Mouse (Mus musculus) adrenal gland (tissue): Measurements from ENCODE around the gene Dmrta2.

Source experiments
- intact Hi-C: fragments of 180-260 bp; cut with DNase I; formaldehyde crosslinking; loops from one replicate; pipeline ENCODE4 v1.15.1; 2025
- long read RNA-seq, 2 experiments: library from polyadenylated mRNA; unstranded; transcript quantifications; one replicate each; pipeline ENCODE4 v2.0.0; 2020; ENCODE audit warnings: borderline replicate concordance in 1 of 2; ENCODE audit not compliant: insufficient replicate concordance in 1 of 2

The Dmrta2 gene
- long read RNA-seq, experiment 1, result 0 reads
- long read RNA-seq, experiment 2, result 0 reads

DNA sequence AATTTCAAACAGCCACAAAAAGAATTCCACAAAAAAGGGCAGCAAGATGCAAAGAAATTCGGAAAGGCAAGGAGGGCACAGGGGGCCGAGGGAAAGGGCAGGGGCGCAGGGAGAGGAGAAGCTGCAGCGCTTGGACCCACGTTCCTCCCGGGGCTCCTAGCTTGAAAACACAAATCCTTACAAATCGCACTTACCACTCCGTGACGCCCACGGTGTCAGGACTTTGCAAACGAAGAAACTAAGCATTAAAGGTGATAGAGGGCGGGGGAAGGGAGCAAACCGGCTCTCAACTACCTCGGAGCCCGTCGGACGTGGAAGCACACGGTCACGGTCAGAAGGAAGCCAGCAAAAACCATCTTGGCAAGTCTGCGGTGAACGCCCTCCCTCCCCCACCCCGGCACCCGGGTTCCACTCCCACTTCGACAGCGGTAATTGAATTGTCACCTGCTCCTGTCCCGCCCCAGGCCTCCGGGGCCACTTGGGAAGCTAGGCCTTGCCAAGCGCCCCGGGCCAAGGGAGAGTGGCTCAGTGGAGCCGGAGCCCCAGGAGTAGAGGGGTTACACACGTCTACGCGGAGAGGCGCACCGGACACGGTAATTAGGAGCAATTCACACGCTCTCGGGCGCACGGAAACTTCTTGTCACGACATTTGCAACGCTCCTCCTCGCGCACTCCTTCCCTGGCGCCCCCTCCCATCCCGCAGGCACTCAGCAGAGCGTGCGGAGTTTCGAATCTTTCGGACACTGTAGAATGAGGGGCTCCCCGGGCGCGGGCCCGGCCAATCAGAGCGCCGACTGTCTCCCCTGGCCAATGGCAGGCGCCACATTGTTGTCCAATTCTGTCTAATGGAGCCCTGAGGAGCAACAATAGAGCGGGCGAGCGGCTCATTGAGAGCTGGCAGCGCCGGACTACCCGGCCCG is at the start of gene Dmrta2:
Gene Dmrta2 (plus strand): TSS at position 906 of the 920 bp plus-strand sequence.
- intact Hi-C loops, result no loop called here

DNA sequence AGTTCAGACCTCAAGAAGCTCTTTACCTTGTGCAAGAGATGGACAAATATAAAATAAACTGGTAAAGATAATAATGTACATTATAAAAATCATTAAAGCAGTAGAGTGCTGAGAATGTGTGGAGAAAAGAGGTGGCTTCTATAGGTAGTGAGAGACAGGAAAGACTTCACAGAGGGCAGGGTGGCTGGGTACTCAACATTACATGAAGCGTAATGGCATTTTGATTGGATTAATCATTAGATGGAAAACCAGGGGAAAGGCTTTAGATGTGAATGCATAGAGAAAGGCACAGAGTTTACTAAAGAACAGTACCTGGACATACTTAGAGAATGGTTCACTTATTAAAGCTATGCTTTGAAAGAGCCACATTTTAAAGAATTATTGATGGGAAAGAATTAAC is 48.8 kb upstream of the Dmrta2 start:
- intact Hi-C loops, result no loop called here

DNA sequence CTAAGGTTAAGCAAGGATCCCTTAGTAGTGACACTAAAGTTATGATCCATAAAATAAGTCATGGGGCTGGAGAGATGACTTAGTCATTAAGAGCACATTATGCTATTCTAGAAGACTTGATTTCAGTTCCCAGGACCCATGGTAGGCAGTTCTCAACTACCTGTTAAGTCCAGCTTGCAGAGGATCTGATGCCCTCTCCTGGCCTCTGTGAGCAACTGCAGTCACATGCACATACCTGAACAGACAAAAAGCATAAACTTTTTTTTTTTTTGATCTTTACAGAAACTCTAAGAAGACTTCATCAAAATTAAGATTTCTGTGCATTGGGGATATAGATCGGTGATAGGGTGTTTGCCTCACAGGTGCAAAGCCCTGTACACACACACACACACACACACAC is 47.4 kb upstream of the Dmrta2 start:
- intact Hi-C loops, result no loop called here

DNA sequence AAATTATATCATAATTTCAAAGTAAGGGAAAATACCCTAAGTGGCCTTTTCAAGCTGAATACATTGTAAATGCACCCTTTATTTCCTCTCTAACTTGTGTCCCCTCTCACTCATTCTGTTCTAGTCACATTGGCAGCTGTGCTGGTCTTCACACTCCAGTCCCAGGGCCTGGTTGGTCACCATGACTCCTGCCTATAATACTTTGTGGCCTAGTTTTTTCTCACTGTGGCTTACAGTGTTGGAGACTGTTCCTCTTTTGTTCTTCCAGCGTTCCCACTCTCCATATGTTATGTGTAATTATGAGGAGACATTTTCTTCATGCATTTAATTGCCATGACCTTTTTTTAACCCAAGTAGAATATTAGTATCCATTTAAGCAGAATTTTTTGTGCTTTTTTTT is 46.9 kb upstream of the Dmrta2 start:
- intact Hi-C loops, result no loop called here

DNA sequence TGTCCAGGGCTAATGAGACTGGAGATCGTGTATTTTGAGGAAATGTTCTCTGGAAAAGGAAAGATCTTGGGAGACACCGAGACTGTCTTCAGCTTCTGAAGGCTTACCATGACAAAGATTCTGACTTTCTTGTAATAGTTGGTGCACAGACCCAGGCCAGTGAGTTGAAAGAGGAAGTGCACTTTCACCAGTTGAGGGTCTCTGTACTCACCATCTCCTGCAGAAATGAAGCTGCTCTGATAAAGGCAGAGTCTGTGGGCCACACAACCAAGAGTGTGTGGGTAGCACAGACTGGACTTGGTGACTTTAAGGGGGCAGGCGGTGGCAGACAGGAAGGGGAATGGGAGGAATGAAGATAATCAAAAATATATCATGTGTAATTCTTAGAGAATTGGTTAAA is 41.3 kb upstream of the Dmrta2 start:
- intact Hi-C loops, result no loop called here

DNA sequence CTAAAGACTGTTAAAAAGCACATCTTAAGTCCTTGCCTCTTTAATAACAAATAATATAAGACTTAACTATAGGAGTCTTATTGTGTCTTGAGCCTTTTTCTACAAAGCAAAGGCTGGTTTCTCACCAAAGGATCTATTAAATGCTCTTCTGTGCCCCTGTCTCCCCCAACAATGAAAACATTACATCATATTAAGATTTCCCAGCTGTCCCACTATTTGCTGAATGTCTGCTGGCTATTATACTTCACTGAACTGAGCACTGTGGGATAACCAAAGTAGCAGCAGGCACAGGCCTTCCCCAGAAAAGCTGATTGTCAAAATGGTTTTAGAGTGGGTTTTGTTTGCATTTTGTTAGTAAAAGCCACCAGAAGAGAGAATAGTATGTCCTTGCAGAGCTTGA is 38.6 kb upstream of the Dmrta2 start:
- intact Hi-C loops, result no loop called here

DNA sequence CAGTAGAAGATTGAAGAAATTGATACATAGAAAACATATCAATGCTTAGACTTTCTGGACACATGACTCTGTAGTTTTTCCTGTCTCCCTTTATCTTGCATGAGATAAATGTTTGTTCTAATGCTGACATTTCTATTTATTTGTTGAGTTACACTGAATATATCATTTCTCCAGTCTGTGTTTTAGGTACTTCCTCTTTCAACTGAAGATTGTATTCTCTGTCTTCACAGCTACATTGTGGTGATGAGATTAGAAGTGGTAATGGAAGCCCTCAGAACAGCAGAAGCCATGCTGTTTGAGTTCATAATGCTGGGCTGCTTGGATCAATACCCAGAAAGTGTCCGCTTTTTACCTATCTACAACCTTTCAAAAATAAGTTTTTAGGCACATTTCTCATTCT is 32.3 kb upstream of the Dmrta2 start:
- intact Hi-C loops, result no loop called here

DNA sequence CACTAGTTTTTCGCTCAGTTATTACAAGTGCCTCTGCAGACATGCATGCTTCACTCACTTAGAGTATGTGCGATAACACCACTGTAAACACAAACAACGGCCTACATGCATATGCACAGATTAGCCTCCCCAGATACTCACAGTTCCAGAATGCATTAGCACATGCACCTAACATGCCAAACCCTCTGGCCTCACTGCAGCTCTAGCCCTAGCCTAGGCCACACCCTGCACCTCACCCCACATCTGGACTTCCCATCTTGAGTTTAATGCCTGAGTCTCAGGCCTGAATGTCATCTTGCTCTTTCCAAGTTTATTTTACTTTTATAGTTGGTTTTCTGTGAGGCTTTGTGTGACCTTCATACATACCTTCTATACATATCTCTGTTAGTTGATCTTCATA is 28.5 kb upstream of the Dmrta2 start:
- intact Hi-C loops, result no loop called here

DNA sequence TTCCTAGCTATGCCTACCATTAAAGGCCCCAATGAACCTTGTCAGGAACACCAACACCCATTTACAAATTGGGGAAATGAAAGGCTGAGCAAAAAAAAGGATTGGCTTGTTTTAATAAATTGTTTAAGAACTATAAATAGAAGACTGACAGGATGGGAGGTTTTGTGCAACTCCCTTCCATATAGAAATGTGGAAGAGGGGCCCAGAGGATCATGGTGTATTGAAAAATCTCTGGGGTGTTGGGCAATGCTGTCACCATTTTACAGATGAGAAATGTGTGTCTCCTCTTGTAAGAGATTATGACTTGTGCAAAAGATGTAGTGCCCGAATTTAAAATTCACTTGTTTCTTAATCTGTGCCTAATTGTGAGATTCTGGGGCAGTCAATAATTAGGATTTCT is 24.3 kb upstream of the Dmrta2 start:
- intact Hi-C loops, result no loop called here

DNA sequence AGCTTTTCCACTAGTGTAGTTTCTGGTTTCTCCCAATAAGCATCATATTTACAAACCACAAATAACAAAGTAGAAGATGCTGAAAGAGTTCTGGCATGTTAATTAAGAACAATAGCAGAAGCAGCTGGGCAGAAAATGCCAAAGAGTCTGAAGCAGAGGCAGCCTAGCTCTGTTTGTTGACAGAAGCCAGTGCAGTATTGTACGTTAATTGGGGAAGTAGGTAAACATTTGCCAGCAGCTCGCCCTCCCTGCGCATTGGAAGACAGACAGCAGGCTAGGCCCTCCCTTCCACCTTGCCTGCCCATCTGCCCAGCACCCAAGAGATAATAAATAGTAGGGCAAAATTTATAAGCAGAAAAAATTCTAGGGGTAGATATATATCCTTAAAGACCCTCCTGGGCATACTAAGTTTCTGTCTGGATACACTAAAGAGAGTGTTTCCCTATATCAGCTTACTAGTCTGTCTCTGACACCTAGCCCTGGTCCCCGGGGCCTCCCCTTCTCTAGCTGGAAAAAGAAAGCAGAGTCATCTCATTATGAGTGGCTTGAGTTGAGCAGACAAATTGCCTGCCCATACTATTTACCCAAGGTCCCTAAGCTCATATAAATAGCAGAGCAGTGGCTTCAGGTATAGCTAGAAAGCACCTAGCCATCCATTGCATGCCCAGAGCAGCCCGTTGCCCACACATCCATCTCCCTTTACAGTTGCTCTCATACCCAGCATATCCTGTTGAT is 17.5 kb upstream of the Dmrta2 start:
- intact Hi-C loops, result no loop called here

DNA sequence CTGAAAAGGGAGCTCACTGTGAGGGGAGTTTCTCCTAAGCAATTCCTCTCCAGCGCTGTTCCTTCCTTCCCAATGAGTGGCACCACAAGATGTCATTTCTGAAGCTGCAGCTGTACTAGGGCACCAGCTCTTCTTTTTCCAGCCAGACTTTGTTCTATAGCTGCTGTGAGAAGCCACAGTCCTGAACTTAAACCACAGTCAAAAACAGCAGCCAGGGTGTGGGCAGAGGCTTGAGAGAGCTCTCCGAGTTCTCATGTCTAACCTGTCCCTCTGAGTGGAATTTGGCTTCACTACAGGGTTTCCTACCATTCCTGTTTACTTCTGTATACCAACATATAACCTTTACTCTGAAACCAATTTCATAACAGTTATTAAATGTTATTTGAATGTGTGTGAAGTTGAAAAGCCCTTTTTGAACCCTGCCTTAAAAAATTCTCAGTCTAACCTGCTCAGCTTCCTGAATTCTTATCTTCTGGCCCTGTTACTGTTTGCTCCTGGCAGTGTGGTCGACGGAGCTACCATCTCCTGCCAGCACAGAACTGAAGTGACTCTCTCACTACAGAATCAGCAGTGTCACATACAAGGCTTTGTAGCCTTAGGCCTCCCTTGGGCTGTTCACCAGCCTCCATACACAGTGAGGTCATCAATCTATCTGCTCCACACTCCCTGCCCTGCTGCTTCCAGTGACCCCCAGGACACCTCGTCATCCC is 14.1 kb upstream of the Dmrta2 start:
- intact Hi-C loops, result no loop called here

DNA sequence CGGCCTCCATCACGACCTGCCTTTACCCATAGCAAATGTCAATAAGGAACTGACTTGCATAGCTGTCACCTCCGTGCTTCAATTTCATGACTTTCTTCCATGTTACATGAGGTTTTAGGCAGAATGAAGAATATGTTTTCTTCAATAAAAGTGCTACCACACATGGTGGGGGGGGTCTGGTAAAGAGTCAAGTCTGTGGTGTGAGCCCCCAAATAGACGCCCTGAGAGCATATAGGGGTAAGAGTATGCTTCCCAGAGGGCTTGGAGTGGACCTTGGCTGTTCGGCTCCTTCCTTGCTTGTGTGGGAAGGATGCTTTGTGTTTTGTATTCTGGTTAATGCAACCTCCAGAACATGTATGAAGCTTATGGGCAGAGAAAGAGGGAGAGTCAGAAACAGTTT is 8.3 kb upstream of the Dmrta2 start:
- intact Hi-C loops, result no loop called here

DNA sequence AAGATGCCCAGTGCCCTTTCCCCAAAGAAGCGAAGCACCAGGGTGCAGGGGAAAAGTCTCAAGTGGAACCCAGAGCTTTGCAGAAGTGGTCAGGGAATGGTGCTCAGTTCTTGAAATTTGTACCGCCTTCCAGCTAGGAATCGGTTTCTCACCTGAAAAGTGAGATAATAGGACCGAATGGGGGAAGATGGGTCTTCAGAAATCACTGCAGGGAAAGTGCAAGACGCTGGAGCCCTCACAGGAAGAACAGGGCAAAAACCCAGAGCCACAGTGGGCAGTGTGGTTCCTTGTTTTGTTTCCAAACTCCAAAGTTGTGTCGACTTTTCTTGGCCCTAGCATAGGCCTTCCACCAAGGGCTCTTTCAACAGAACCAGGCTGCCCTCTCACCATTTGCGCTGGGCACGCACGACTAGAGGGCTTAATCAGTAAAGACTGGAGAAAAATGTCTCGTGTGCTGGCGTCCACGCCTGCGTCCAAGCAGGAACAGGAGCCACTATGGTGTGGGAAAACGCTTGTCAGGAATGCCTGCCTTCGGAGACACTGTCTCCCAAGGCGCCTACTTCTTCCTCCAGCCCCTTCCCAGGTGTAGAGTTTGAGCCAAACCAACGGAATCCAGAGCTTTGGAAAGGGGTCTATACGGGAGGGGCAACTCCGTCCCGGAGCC is 3.7 kb upstream of the Dmrta2 start:
- intact Hi-C loops, result no loop called here

DNA sequence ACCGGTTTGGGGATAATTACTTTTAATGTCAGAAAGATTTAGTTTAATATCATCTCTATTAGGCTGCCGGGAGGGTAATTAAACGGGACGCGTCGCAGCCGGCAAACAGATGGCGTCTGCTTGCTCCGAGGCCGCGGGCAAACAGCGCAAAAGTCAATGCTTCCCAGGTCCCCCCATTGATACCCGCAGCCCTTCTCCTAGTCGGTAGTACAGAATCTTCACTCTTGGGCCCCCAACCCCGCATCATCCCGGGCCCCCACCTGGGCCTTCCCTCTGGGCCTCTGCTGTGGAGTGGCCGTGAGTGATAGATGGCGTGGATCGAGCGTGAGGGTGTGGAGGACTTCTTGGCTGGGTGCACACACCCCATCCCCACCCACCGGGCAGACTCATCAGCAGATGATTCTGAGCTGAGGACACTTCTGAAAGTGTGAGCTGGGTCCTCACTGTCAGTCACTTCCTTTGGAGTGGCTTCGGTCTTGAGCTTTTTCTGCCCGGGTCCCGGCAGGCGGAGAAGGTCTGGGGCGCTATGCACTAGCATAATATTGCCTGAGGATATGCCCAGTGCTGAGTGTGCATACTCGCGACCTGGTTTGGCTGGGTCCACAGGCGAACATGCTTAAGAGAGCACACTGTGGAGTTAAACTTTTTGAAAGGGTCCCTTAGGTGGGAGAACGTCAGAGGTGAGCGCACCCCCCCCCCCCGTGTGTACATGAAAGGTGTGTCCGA is 3.0 kb upstream of the Dmrta2 start:
- intact Hi-C loops, result no loop called here

DNA sequence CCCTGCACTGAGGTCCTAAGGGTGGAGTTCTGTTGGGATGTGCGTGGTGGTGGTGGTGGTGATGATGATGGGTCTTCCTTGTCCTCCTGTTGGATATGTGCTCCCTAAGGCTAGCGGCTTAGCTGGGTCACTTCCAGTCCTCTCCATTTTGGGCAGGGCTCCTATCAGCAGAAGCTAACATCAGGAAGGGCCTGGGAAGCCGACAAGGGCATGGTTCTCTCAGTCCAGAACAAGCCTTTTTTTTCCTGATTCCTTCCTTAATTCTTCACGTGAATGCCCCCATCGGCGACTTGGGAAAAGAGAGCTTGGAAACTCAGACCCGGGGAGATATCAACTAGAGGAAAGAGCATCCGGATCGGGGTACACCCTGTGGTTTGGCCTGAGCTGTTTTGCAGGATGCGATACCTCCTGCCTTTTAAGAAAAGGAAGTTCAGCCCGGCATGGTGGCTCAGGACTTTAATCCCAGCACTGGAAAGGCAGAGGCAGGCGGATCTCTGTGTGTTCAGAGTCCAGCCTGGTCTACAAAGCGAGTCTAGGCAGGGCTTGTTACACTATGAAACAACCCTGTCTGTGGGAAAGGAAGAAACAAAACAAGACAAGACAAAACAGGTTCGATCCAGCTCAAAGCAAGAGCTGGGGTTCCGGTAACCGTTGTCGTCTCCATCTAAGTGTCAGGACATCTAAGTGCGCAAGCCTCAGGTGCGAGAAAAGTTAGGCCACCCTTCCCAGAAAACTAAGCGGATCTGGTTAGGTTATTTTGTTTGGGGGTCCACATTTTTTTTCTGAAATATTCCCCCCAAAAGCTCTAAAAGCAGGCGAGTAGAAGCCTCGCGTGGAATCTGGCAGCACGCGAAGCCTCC is 2.2 kb upstream of the Dmrta2 start:
- intact Hi-C loops, result no loop called here

DNA sequence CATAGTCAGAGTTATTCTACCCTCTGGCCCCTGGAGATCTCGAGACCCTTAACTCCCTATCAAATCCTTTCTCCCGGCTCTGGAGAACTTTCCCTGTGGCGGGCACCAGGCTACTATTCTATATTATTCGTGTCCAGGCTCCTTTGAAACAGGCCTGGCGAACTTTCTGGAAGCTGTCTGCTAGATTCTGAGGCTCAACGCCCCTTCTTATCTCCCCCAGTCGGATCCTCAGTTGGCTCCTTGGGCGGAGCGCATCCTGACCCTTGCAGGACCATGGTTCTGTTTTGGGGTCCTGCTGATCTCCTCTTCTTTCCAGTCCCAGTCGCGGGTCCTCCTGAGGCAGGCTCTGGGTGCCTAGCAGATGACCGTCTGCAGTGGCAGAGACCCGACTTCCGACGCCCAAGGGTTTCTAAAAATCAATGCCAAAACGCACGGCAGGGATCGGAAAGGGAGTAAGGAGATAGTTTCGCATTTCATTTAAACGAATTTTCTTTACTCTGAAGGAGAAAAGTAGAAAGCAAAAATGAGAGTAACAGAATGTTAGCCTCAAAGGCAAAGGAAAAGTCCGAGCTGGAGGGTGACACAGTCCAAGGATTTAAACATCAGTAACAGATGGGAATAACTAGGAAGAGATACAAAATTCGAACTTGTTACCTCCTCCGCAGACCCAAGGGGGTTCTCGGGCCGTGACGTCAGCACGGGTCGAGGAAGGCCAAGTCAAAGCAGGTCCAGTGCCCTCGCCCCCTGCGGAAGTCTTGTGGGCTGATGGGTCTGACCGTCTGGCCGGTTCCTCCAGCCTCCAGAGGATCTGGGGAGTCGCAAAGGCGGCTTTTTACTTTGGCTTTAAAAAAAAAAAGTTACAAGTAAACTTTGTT is 1.3 kb upstream of the Dmrta2 start:
- intact Hi-C loops, result no loop called here

DNA sequence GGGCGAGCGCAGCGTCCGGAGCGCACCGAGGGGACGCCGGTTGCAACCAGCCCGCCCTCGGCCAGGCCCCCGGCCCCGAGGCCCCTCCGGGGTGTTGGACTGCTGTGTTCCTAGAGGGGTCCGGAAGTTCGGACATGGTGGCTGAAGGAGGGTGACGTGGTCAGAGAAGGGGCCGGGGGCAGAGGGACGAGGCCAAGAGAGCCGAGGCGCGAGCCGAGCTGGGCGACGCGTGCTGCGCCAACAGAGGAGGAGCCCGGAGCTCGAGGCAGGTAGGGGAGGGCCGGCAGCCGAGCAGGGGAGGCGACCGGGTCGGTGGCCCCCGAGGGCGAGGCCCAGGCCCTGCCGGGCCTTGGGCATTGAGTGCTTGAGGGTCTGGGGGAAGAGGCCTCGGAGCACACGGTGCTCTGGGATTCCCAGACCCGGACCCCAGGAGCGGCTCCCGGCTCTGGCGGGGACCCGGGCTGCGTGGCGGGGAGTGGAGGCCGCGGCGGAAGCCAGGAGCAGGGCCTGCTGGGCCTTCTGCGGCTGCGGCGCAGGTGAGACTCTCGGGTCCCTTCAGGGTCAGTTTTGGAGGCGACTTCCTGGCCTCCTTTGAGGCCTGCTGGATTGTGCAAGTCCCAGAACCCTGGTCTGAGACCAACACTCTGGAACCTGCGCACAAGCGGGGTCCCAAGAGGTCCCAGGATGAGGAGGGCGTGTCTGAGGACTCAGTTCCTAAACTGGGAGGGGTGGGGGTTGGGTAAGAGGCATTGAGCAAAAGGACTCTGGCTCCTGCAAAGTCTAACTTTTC is 410 bp downstream of the Dmrta2 start:
- intact Hi-C loops, result no loop called here

DNA sequence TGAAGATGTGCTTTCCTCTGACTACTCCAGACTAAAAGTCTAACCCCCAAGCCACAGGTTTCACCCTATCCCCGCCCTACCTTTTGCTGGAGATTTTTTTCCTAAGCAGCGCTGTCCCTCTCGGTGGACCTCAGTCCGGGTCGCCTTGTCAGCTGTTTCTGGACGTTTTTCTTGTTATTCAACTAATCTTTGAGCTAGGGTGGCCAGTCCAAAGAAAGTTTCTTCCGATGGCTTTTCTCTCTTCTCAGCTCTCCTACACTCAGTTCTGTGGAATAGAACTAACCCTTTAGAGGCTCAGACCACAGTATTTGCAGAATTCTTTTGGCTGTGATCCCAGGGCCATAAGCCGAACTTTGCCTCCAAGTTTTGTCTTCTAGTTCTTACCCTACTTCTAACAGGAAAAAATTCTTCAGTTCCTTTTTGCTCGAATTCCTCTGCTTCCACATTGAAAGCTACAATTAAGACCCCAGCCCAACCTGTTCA is 1.0 kb downstream of the Dmrta2 start:
- intact Hi-C loops, result no loop called here
